Mouse (Mus musculus) heart, embryonic 13.5 days (tissue): ENCODE measurements around the gene Gga1. TPM values are rescaled to one million over a fixed set of nuclear protein-coding genes. Genes with fewer than 3 reads are reported as not detected.
"Not testable (repeated sequence)": the region's sequence is repeated elsewhere in the genome, so short reads cannot be mapped to it uniquely, and the experiment has no call there.

Experiments
- ATAC-seq: fragments of 200-750 bp; cut with Nextera tagmentation; 2 replicates; pipeline ENCODE4 v1.8.0; 2017; ENCODE audit warnings: moderate TSS enrichment; ENCODE audit not compliant: insufficient number of reproducible peaks, low FRiP score, low TSS enrichment; ENCODE audit errors: extremely low read depth
- H3K27ac ChIP-seq: fragments of 300-500 bp; sonication (generic); replicated peaks from 2 replicates; pipeline ENCODE4 v1.5.1; 2015; ENCODE audit warnings: moderate library complexity, mild to moderate bottlenecking, inconsistent platforms
- H3K27me3 ChIP-seq: fragments of 300-500 bp; sonication (generic); replicated peaks from 2 replicates; pipeline ENCODE4 v1.6.1; 2015; ENCODE audit warnings: mild to moderate bottlenecking, inconsistent platforms
- H3K36me3 ChIP-seq: fragments of 300-500 bp; sonication (generic); 2 replicates; pipeline ENCODE4 v1.6.1; 2015; ENCODE audit warnings: mild to moderate bottlenecking, inconsistent platforms
- H3K4me1 ChIP-seq: fragments of 300-500 bp; sonication (generic); 2 replicates; pipeline ENCODE4 v1.6.1; 2015; ENCODE audit warnings: inconsistent platforms
- H3K4me2 ChIP-seq: fragments of 300-500 bp; sonication (generic); 2 replicates; pipeline ENCODE4 v1.6.1; 2015; ENCODE audit warnings: inconsistent platforms, mild to moderate bottlenecking, moderate library complexity
- H3K4me3 ChIP-seq: fragments of 300-500 bp; sonication (generic); 2 replicates; pipeline ENCODE4 v1.5.1; 2015; ENCODE audit warnings: moderate library complexity, mild to moderate bottlenecking, inconsistent platforms
- H3K9ac ChIP-seq: fragments of 300-500 bp; sonication (generic); 2 replicates; pipeline ENCODE4 v1.6.1; 2015; ENCODE audit warnings: inconsistent platforms, mild to moderate bottlenecking, moderate library complexity
- H3K9me3 ChIP-seq: fragments of 300-500 bp; sonication (generic); 2 replicates; pipeline ENCODE4 v1.6.1; 2016; ENCODE audit warnings: inconsistent platforms
- WGBS: fragments of 180-500 bp; shearing (Covaris S2); methylation state at CpG from one replicate; pipeline ENCODE4 v1.1.7; 2015; ENCODE audit warnings: mixed read lengths; 5-methylcytosine and 5-hydroxymethylcytosine counted together
- polyA plus RNA-seq: library from polyadenylated mRNA; unstranded; fragments of >200 nt; fragmentation: Nextera tagmentation; extraction: Ambion mirVana; gene quantifications from 2 replicates; pipeline ENCODE4 v1.2.1, GENCODE M21; 2015

Gga1 gene
- polyA plus RNA-seq, 1 experiment from 2014 or later, result 46.2 TPM

- 0 out of 2 replicates have a peak overlapping the region, but pooled peaks have one; percentile 96 for H3K27ac ChIP-seq
- peak overlapping the region; percentile 86 for H3K4me2 ChIP-seq
- peak overlapping the region; percentile 75 for H3K9ac ChIP-seq
These were observed 30.6 kb upstream of the Gga1 start for GRCm38 (mm10) chr15:78846352-78846751.

GRCm38 (mm10) chr15:78846805-78847204, 30.2 kb upstream of the Gga1 start:
- not testable (repeated sequence) for H3K27me3 ChIP-seq, H3K4me2 ChIP-seq, ATAC-seq, H3K9me3 ChIP-seq, H3K9ac ChIP-seq, H3K4me3 ChIP-seq
- 0 out of 2 replicates have a peak overlapping the region, but pooled peaks have one; percentile 5 for H3K27ac ChIP-seq
- peaks cover 41% of the 10 kb centered on the region for H3K36me3 ChIP-seq
- 78% methylated on average over 7 of the region's 7 CpGs for WGBS
- peaks cover 84% of the 10 kb centered on the region for H3K4me1 ChIP-seq

More at GRCm38 (mm10) chr15:78846352-78846751, 30.6 kb upstream of the Gga1 start:
- 76% methylated on average over 8 of the region's 8 CpGs for WGBS
- Histone ChIP-seq H3K4me3 (no peak overlapping the region), H3K36me3 (peaks cover 41% of the 10 kb centered on the region), H3K27me3 (peaks cover 9% of the 10 kb centered on the region; the same call in 1 of the 2 replicates), H3K9me3 (no peaks in the 10 kb centered on the region), H3K4me1 (peaks cover 84% of the 10 kb centered on the region)
- ATAC-seq, result no peak

GRCm38 (mm10) chr15:78848467-78848866, 28.5 kb upstream of the Gga1 start:
- H3K36me3 ChIP-seq, result peaks cover 41% of the 10 kb centered on the region
- H3K4me3 ChIP-seq, result no peak overlapping the region
- no peak for ATAC-seq
- no peaks in the 10 kb centered on the region for H3K9me3 ChIP-seq
- H3K4me1 ChIP-seq, result peaks cover 74% of the 10 kb centered on the region
- H3K27ac ChIP-seq, result no peak overlapping the region
- peaks cover 4% of the 10 kb centered on the region; the same call in 1 of the 2 replicates for H3K27me3 ChIP-seq
- 32% methylated on average over 5 of the region's 5 CpGs for WGBS
- no peak overlapping the region for H3K9ac ChIP-seq
- H3K4me2 ChIP-seq, result no peak overlapping the region

GRCm38 (mm10) chr15:78849485-78849884, 27.5 kb upstream of the Gga1 start:
- WGBS, result 84% methylated on average over 12 of the region's 12 CpGs
- H3K27me3 ChIP-seq, result no peaks in the 10 kb centered on the region; the same call in 1 of the 2 replicates
- H3K27ac ChIP-seq, result no peak overlapping the region; the same call in 1 of the 2 replicates
- H3K4me2 ChIP-seq, result no peak overlapping the region
- H3K36me3 ChIP-seq, result peaks cover 41% of the 10 kb centered on the region
- ATAC-seq, result no peak
- H3K9me3 ChIP-seq, result no peaks in the 10 kb centered on the region
- peaks cover 64% of the 10 kb centered on the region for H3K4me1 ChIP-seq
- H3K9ac ChIP-seq, result no peak overlapping the region
- H3K4me3 ChIP-seq, result no peak overlapping the region

- peak; percentile 7; the same call in 1 of the 2 replicates for ATAC-seq
- Histone ChIP-seq H3K27ac (no peak overlapping the region; the same call in 1 of the 2 replicates), H3K4me2 (no peak overlapping the region), H3K9ac (0 out of 2 replicates have a peak overlapping the region, but pooled peaks have one; percentile 10), H3K27me3 (no peaks in the 10 kb centered on the region), H3K36me3 (peaks cover 41% of the 10 kb centered on the region), H3K9me3 (no peaks in the 10 kb centered on the region), H3K4me3 (no peak overlapping the region), H3K4me1 (peaks cover 56% of the 10 kb centered on the region)
- 63% methylated on average over 15 of the region's 15 CpGs for WGBS
These were observed 26.7 kb upstream of the Gga1 start for GRCm38 (mm10) chr15:78850059-78850824.

- ATAC-seq, result no peak
- 38% methylated on average over 6 of the region's 6 CpGs for WGBS
These were observed 26.0 kb upstream of the Gga1 start for GRCm38 (mm10) chr15:78850944-78851343.

GRCm38 (mm10) chr15:78851505-78852153, 25.4 kb upstream of the Gga1 start:
- H3K4me2 ChIP-seq, result peak overlapping the region; percentile 44
- H3K4me1 ChIP-seq, result peaks cover 43% of the 10 kb centered on the region
- no peaks in the 10 kb centered on the region for H3K27me3 ChIP-seq
- ATAC-seq, result peak; percentile 61
- 6% methylated on average over 13 of the region's 13 CpGs for WGBS
- no peak overlapping the region for H3K27ac ChIP-seq
- peak overlapping the region; percentile 37; the same call in 1 of the 2 replicates for H3K9ac ChIP-seq
- no peak overlapping the region for H3K4me3 ChIP-seq
- peaks cover 36% of the 10 kb centered on the region for H3K36me3 ChIP-seq
- no peaks in the 10 kb centered on the region for H3K9me3 ChIP-seq

More at GRCm38 (mm10) chr15:78850944-78851343, 26.0 kb upstream of the Gga1 start:
- Histone ChIP-seq H3K9me3 (no peaks in the 10 kb centered on the region), H3K9ac (0 out of 2 replicates have a peak overlapping the region, but pooled peaks have one; percentile 10), H3K4me1 (peaks cover 49% of the 10 kb centered on the region), H3K4me2 (no peak overlapping the region), H3K36me3 (peaks cover 41% of the 10 kb centered on the region), H3K27ac (0 out of 2 replicates have a peak overlapping the region, but pooled peaks have one; percentile 28), H3K27me3 (no peaks in the 10 kb centered on the region), H3K4me3 (no peak overlapping the region)

- no peak within 1 kb of the TSS for H3K4me3 ChIP-seq
- no peak within 1 kb of the TSS for H3K4me2 ChIP-seq
- 64% methylated on average over 8 of the region's 8 CpGs for WGBS
- H3K27me3 ChIP-seq, result no peaks in the 10 kb centered on the region
- peaks cover 31% of the 10 kb centered on the region for H3K4me1 ChIP-seq
- peaks cover 2% of the 10 kb centered on the region; the same call in 1 of the 2 replicates for H3K36me3 ChIP-seq
- no peak within 1 kb of the TSS for H3K9ac ChIP-seq
- no peak within 1 kb of the TSS for H3K27ac ChIP-seq
- ATAC-seq, result no peak
- no peaks in the 10 kb centered on the region for H3K9me3 ChIP-seq
These were observed 21.6 kb upstream of the Gga1 start, which contains the start of gene Lgals2 for GRCm38 (mm10) chr15:78855303-78855965. Gene Lgals2, minus strand, starts transcription at chr15:78855529.

GRCm38 (mm10) chr15:78857009-78857408, 20.0 kb upstream of the Gga1 start:
- H3K4me3 ChIP-seq, result no peak overlapping the region
- H3K27me3 ChIP-seq, result no peaks in the 10 kb centered on the region
- no peak overlapping the region for H3K4me2 ChIP-seq
- no peak overlapping the region for H3K9ac ChIP-seq
- no peaks in the 10 kb centered on the region for H3K9me3 ChIP-seq
- 77% methylated on average over 7 of the region's 7 CpGs for WGBS
- H3K36me3 ChIP-seq, result no peaks in the 10 kb centered on the region
- no peak overlapping the region for H3K27ac ChIP-seq
- peaks cover 17% of the 10 kb centered on the region for H3K4me1 ChIP-seq
- ATAC-seq, result no peak

GRCm38 (mm10) chr15:78859311-78859710, 17.7 kb upstream of the Gga1 start:
- Histone ChIP-seq H3K4me3 (no peak overlapping the region), H3K27ac (no peak overlapping the region), H3K27me3 (no peaks in the 10 kb centered on the region), H3K4me1 (peaks cover 28% of the 10 kb centered on the region), H3K36me3 (no peaks in the 10 kb centered on the region), H3K9me3 (no peaks in the 10 kb centered on the region), H3K4me2 (no peak overlapping the region), H3K9ac (no peak overlapping the region)
- WGBS, result 59% methylated on average over 4 of the region's 4 CpGs
- ATAC-seq, result no peak

- no peak for ATAC-seq
- Histone ChIP-seq H3K9me3 (no peaks in the 10 kb centered on the region), H3K36me3 (no peaks in the 10 kb centered on the region), H3K4me2 (no peak overlapping the region), H3K27me3 (no peaks in the 10 kb centered on the region), H3K27ac (no peak overlapping the region), H3K4me1 (peaks cover 28% of the 10 kb centered on the region), H3K9ac (no peak overlapping the region), H3K4me3 (no peak overlapping the region)
- 35% methylated on average over 6 of the region's 6 CpGs for WGBS
These were observed 17.3 kb upstream of the Gga1 start for GRCm38 (mm10) chr15:78859714-78860113.
